Mouse (Mus musculus) neural tube, embryonic 14.5 days (tissue): ENCODE measurements around the gene Sgo2a. TPM values are rescaled to one million over a fixed set of nuclear protein-coding genes. Genes with fewer than 3 reads are reported as not detected.

Experiments used
- ATAC-seq: fragments of 200-750 bp; cut with Nextera tagmentation; 2 replicates; pipeline ENCODE4 v1.8.0; 2017; ENCODE audit warnings: low read depth, mild to moderate bottlenecking, moderate TSS enrichment, moderate library complexity
- H3K27ac ChIP-seq: fragments of 300-500 bp; sonication (generic); 2 replicates; pipeline ENCODE4 v1.5.1; 2014; ENCODE audit warnings: low read depth, mild to moderate bottlenecking, control low read depth, low read length, moderate library complexity, mixed read lengths
- H3K27me3 ChIP-seq: fragments of 300-500 bp; sonication (generic); 2 replicates; pipeline ENCODE4 v1.6.1; 2014; ENCODE audit warnings: low read length; ENCODE audit not compliant: control insufficient read depth, insufficient read depth
- H3K36me3 ChIP-seq: fragments of 300-500 bp; sonication (generic); 2 replicates; pipeline ENCODE4 v1.6.1; 2014; ENCODE audit warnings: low read length, mixed read lengths; ENCODE audit not compliant: control insufficient read depth, insufficient read depth
- H3K4me1 ChIP-seq: fragments of 300-500 bp; sonication (generic); 2 replicates; pipeline ENCODE4 v1.6.1; 2014; ENCODE audit warnings: low read length; ENCODE audit not compliant: control insufficient read depth, insufficient read depth
- H3K4me2 ChIP-seq: fragments of 300-500 bp; sonication (generic); 2 replicates; pipeline ENCODE4 v1.6.1; 2014; ENCODE audit warnings: mild to moderate bottlenecking, low read depth, low read length, control low read depth
- H3K4me3 ChIP-seq: fragments of 300-500 bp; sonication (generic); 2 replicates; pipeline ENCODE4 v1.5.1; 2014; ENCODE audit warnings: low read depth, low read length, control low read depth, mixed read lengths
- H3K9ac ChIP-seq: fragments of 300-500 bp; sonication (generic); replicated peaks from 2 replicates; pipeline ENCODE4 v1.6.1; 2014; ENCODE audit warnings: low read depth, mild to moderate bottlenecking, control low read depth, low read length, mixed read lengths
- H3K9me3 ChIP-seq: fragments of 300-500 bp; sonication (generic); 2 replicates; pipeline ENCODE4 v1.6.1; 2016; ENCODE audit warnings: low read length; ENCODE audit not compliant: control insufficient read depth
- WGBS: fragments of 180-500 bp; shearing (Covaris S2); extraction: QIAGEN DNeasy Blood & Tissue Kit; methylation state at CpG from one replicate; pipeline ENCODE4 v1.1.7; 2014; 5-methylcytosine and 5-hydroxymethylcytosine counted together
- polyA plus RNA-seq: library from polyadenylated mRNA; unstranded; fragments of >200 nt; fragmentation: Nextera tagmentation; extraction: Ambion mirVana; gene quantifications from 2 replicates; pipeline ENCODE4 v1.2.1, GENCODE M21; 2014

Sgo2a gene
- 1.9 and 2.4 TPM in 2 replicates for polyA plus RNA-seq

GRCm38 (mm10) chr1:57995432-57996132 lies at the start of gene Sgo2a:
Gene Sgo2a (plus strand): TSS chr1:57995971.
- peaks cover 5% of the 10 kb centered on the region; the same call in 1 of the 2 replicates for H3K4me1 ChIP-seq
- H3K36me3 ChIP-seq, result no peaks in the 10 kb centered on the region
- 7% methylated on average over 30 of the region's 30 CpGs for WGBS
- H3K4me3 ChIP-seq, result peak within 1 kb of the TSS; percentile 61
- peak; percentile 100 for ATAC-seq
- H3K9me3 ChIP-seq, result no peaks in the 10 kb centered on the region
- H3K4me2 ChIP-seq, result peak within 1 kb of the TSS; percentile 82
- peak within 1 kb of the TSS; percentile 90 for H3K27ac ChIP-seq
- H3K9ac ChIP-seq, result peak within 1 kb of the TSS; percentile 72
- H3K27me3 ChIP-seq, result no peaks in the 10 kb centered on the region

DNA sequence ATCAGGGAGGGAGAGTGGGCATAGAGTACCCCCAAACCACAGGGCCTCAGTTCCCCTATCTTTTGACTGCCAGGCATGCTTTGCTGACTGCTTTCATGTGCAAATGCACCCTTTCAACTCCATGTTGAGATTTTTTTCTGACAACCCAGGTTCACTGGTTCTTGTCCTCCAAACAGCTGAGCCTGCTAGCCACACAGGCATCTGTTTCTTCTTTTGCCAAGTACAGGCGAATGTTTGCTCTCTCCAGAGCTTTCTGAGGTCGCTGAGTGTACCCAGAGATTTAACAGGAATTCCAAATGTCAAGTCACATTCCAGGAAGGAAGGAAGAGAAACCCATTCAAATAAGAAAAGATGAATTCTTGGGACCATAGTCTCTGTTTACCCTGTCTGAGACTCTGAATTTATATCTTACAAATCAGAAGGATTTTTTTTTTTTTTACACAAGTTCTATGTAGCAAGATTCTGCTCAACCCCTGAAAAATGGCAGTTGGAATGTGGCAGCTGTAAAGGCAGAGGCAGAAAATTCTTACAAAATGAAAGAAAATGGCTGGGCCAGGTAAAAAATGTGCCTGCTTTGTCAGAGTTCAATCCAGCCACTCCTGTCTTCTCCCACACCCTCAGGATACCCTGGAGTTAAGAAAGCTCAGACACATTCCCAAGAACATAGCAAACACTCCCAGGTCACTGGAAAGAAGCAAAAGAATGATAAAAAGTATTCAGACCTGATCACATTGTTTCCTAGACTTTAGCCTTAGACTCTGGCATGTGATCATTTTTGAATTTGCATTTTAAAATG lies 48.0 kb upstream of the Sgo2a start:
- H3K27ac ChIP-seq, result no peak overlapping the region
- 35% methylated on average over 2 of the region's 2 CpGs for WGBS
- 0 out of 2 replicates have a peak, but pooled peaks cover 4% of the 10 kb centered on the region for H3K36me3 ChIP-seq
- H3K9me3 ChIP-seq, result no peaks in the 10 kb centered on the region
- H3K27me3 ChIP-seq, result no peaks in the 10 kb centered on the region
- H3K4me2 ChIP-seq, result no peak overlapping the region
- H3K9ac ChIP-seq, result no peak overlapping the region
- ATAC-seq, result no peak
- no peaks in the 10 kb centered on the region for H3K4me1 ChIP-seq
- no peak overlapping the region for H3K4me3 ChIP-seq

GRCm38 (mm10) chr1:57949195-57949594 lies 46.6 kb upstream of the Sgo2a start:
- ATAC-seq, result peak; percentile 80; the same call in 1 of the 2 replicates
- Histone ChIP-seq H3K4me1 (no peaks in the 10 kb centered on the region), H3K27ac (no peak overlapping the region), H3K4me2 (no peak overlapping the region), H3K9ac (no peak overlapping the region), H3K9me3 (no peaks in the 10 kb centered on the region), H3K27me3 (no peaks in the 10 kb centered on the region), H3K36me3 (no peaks in the 10 kb centered on the region), H3K4me3 (no peak overlapping the region)
- 3% methylated on average over 1 of the region's 1 CpGs for WGBS

GRCm38 (mm10) chr1:57949716-57950115 lies 46.1 kb upstream of the Sgo2a start:
- Histone ChIP-seq H3K27me3 (no peaks in the 10 kb centered on the region), H3K36me3 (no peaks in the 10 kb centered on the region), H3K9me3 (no peaks in the 10 kb centered on the region), H3K4me3 (no peak overlapping the region), H3K4me1 (no peaks in the 10 kb centered on the region), H3K27ac (no peak overlapping the region), H3K4me2 (no peak overlapping the region), H3K9ac (no peak overlapping the region)
- 70% methylated on average over 5 of the region's 5 CpGs for WGBS
- no peak for ATAC-seq

DNA sequence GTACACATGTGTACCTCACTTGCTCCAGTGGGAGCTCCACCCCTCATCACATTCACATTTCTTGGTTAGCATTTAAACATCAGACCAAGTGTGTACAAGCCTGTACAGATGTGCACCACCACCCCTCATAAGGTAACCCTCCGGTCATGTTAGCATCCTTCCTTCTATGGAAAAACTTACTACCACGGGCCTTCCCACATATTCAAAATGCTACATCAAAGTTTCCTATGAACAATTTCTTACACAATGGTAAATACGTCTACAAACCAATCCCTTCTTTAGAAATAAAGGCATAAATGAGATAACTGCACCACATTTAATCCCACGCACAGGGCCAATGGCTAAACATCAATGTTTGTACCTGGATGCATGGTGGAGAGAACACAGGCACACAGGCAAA lies 43.3 kb upstream of the Sgo2a start:
- Histone ChIP-seq H3K9me3 (no peaks in the 10 kb centered on the region), H3K27me3 (no peaks in the 10 kb centered on the region), H3K36me3 (peaks cover 7% of the 10 kb centered on the region; the same call in 1 of the 2 replicates), H3K4me3 (no peak overlapping the region), H3K4me1 (no peaks in the 10 kb centered on the region), H3K9ac (no peak overlapping the region), H3K4me2 (no peak overlapping the region), H3K27ac (no peak overlapping the region)
- 96% methylated on average over 4 of the region's 4 CpGs for WGBS
- no peak for ATAC-seq

DNA sequence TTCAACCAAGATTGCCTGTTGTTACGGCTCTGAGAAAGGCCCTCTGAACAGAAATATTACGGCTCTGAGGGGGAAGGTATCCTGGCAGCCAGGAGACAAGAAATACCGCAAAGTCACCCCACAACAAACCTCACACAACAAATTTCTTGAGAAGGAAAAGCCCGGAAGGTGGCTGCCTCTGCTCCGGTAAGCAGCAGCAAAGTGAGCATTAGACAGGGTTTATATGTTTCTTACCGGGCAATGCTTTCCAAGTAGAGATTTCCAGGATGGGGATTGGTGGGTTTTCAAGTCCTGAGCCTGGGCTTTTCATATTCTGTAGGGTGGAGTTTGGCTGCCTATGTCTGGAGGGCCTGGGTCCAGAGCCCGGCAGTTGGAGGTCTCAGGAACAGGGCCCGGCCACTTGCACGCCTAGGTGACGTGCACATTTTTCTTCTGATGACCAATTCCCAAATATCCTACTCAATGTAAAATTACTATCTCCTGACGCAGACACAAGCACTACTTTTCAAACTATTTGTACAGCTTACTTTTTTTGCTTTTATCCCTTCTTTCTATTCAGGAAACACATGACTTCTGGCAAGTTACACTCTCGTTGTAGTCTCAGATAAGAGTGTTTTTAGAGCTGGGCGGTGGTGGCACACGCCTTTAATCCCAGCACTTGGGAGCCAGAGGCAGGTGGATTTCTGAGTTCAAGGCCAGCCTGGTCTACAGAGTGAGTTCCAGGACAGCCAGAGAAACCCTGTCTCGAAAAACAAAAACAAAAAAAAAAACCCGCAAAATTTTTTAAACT lies 42.0 kb upstream of the Sgo2a start:
- Histone ChIP-seq H3K9me3 (no peaks in the 10 kb centered on the region), H3K4me1 (no peaks in the 10 kb centered on the region), H3K27ac (no peak overlapping the region), H3K36me3 (peaks cover 7% of the 10 kb centered on the region; the same call in 1 of the 2 replicates), H3K4me2 (no peak overlapping the region), H3K9ac (no peak overlapping the region), H3K27me3 (no peaks in the 10 kb centered on the region), H3K4me3 (no peak overlapping the region)
- WGBS, result 93% methylated on average over 16 of the region's 16 CpGs
- no peak for ATAC-seq

DNA sequence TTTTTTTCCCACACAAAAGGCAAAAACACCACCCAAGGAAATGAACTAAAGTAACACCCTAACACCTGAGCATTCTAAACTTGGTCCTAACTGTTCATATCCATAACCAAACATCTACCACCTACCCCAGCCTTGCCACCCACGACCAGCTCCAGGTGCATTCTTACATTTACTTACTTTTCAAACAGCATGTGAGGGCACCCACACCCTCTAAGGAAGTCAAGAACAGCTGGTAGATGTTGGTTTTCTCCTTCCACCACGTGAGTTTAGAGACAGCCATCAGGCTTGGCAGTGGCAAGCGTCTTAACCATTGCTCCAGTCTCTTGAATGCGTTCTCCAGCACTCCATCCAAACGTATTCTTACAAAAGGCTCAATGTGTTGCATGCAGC lies 41.4 kb upstream of the Sgo2a start:
- no peaks in the 10 kb centered on the region for H3K9me3 ChIP-seq
- no peaks in the 10 kb centered on the region for H3K4me1 ChIP-seq
- no peaks in the 10 kb centered on the region for H3K27me3 ChIP-seq
- WGBS, result 91% methylated on average over 5 of the region's 5 CpGs
- no peak overlapping the region for H3K4me3 ChIP-seq
- no peak overlapping the region for H3K9ac ChIP-seq
- H3K36me3 ChIP-seq, result peaks cover 7% of the 10 kb centered on the region; the same call in 1 of the 2 replicates
- H3K27ac ChIP-seq, result no peak overlapping the region
- no peak overlapping the region for H3K4me2 ChIP-seq
- no peak for ATAC-seq

DNA sequence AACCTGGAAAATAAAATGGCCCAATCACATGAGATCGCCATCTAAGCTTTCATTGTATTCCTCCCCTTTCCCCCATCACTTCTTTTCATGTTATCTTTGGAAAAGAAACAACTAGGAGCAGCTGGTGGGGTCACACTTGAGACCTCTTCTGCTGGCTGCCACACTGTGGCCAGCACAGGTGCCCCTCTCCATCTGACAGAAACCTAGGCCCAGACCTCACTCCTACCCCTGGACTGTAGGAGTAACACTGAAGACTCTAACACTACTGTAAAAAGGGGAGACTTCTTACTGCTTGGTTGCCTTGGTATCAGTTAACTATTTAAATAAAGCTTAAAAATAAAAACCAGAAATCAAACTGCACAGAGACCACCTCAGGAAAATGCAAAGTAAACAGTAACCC lies 40.0 kb upstream of the Sgo2a start:
- 92% methylated on average over 1 of the region's 1 CpGs for WGBS
- Histone ChIP-seq H3K9ac (no peak overlapping the region), H3K9me3 (no peaks in the 10 kb centered on the region), H3K36me3 (peaks cover 8% of the 10 kb centered on the region; the same call in 1 of the 2 replicates), H3K4me2 (no peak overlapping the region), H3K4me1 (no peaks in the 10 kb centered on the region), H3K27ac (no peak overlapping the region), H3K4me3 (no peak overlapping the region), H3K27me3 (no peaks in the 10 kb centered on the region)
- no peak for ATAC-seq
